In genomic region chr12:72973161-72973560, GRCm38 (mm10) we compare ENCODE assay signal across 10 mouse cellular contexts. TPM values are rescaled to one million over a fixed set of nuclear protein-coding genes. Genes with fewer than 3 reads are reported as not detected.
DNase-seq lines count a peak whose midpoint lies in the region; ATAC-seq and TF ChIP-seq lines count a peak whose summit lies in the region.
"Had no signal": no experiment of that assay in that cellular context is flagged by ENCODE, and none has a peak within 500 bp of the region (broad histone marks: within the 10 kb centered on the region; RNA-seq: fewer than 3 reads in every experiment).

No protein-coding gene starts in this region.

- ATAC-seq in cerebellum, adult (ENCODE audit: insufficient number of reproducible peaks, low FRiP score, low TSS enrichment): no peak
- ATAC-seq in kidney, postnatal 0 days (replicated peaks; ENCODE audit: low FRiP score, low read depth): no peak
- no peak for ATAC-seq in liver, embryonic 14.5 days (ENCODE audit: insufficient read depth)
- ATAC-seq in stomach, postnatal 0 days (ENCODE audit: low FRiP score, low TSS enrichment): no peak

- peak; percentile 79 for TF ChIP-seq CTCF in kidney, postnatal 0 days (IDR thresholded peaks at IDR 0.05; ENCODE audit: low read depth)
- TF ChIP-seq CTCF in liver, embryonic 14.5 days (IDR thresholded peaks at IDR 0.05; ENCODE audit: low read depth): peak; percentile 41
- peak; percentile 81 for TF ChIP-seq CTCF in stomach, postnatal 0 days (IDR thresholded peaks at IDR 0.05; ENCODE audit: low read depth)

- no peaks in the 10 kb centered on the region for H3K9me3 ChIP-seq in kidney, postnatal 0 days (replicated peaks; ENCODE audit: low read length)
- H3K9me3 ChIP-seq in liver, embryonic 14.5 days (ENCODE audit: control insufficient read depth, low read length): no peaks in the 10 kb centered on the region
- H3K9me3 ChIP-seq in stomach, postnatal 0 days (ENCODE audit: control insufficient read depth, low read length): no peaks in the 10 kb centered on the region
- H3K9me3 ChIP-seq: neural tube, embryonic 13.5 days had no signal

- H3K4me2 ChIP-seq in kidney, postnatal 0 days (ENCODE audit: low read length): no peak overlapping the region
- no peak overlapping the region for H3K4me2 ChIP-seq in liver, embryonic 14.5 days (ENCODE audit: low read depth)
- no peak overlapping the region for H3K4me2 ChIP-seq in stomach, postnatal 0 days (replicated peaks; ENCODE audit: low read depth)
- H3K4me2 ChIP-seq: neural tube, embryonic 13.5 days had no signal

- DNase-seq in cerebellum, adult 11 months: peak; percentile 8
- DNase-seq in right cerebral cortex, adult 18-20 months: peak; percentile 35
- no peak for DNase-seq in right cerebral cortex, postnatal 25 days
- peak; percentile 27 to 65 for DNase-seq in cerebellum, postnatal 25 days
- peak; percentile 83 for DNase-seq in kidney, postnatal 0 days (ENCODE audit: low spot score)
- peak in 1 of 3 experiments; percentile 14 for DNase-seq in liver, embryonic 14.5 days (ENCODE audit: low read depth in 3 of 3, low spot score in 3 of 3)
- peak; percentile 31 for DNase-seq in stomach, postnatal 0 days (ENCODE audit: low spot score)

- no peaks in the 10 kb centered on the region for H3K36me3 ChIP-seq in kidney, postnatal 0 days (ENCODE audit: insufficient read depth, low read length)
- H3K36me3 ChIP-seq in liver, embryonic 14.5 days (replicated peaks; ENCODE audit: control insufficient read depth, insufficient read depth, low read depth): no peaks in the 10 kb centered on the region
- H3K36me3 ChIP-seq in stomach, postnatal 0 days (ENCODE audit: control insufficient read depth, insufficient read depth, low read length): no peaks in the 10 kb centered on the region
- H3K36me3 ChIP-seq: neural tube, embryonic 13.5 days had no signal

- no peaks in the 10 kb centered on the region for H3K27me3 ChIP-seq in kidney, postnatal 0 days (ENCODE audit: insufficient read depth, low read length)
- H3K27me3 ChIP-seq in liver, embryonic 14.5 days (ENCODE audit: control insufficient read depth, insufficient read depth, low read length): no peaks in the 10 kb centered on the region
- H3K27me3 ChIP-seq in stomach, postnatal 0 days (ENCODE audit: control insufficient read depth, insufficient read depth, low read length): no peaks in the 10 kb centered on the region

- no peak for TF ChIP-seq EP300 in liver, embryonic 14.5 days (IDR thresholded peaks at IDR 0.05; ENCODE audit: low read depth)
- no peak for TF ChIP-seq EP300 in stomach, postnatal 0 days (optimal IDR thresholded peaks at IDR 0.05)

- H3K9ac ChIP-seq in kidney, postnatal 0 days (ENCODE audit: low read depth, low read length): no peak overlapping the region
- no peak overlapping the region for H3K9ac ChIP-seq in liver, embryonic 14.5 days (replicated peaks)
- H3K9ac ChIP-seq in stomach, postnatal 0 days (ENCODE audit: low read length): no peak overlapping the region
- H3K9ac ChIP-seq: neural tube, embryonic 13.5 days had no signal

- WGBS in kidney, postnatal 0 days: 2% methylated on average over 6 of the region's 6 CpGs
- WGBS in liver, embryonic 14.5 days (ENCODE audit: insufficient replicate concordance): 4% methylated on average over 6 of the region's 6 CpGs
- WGBS in stomach, postnatal 0 days: 2% methylated on average over 6 of the region's 6 CpGs

- H3K4me1 ChIP-seq in kidney, postnatal 0 days (replicated peaks; ENCODE audit: insufficient read depth, low read length): no peaks in the 10 kb centered on the region
- H3K4me1 ChIP-seq in liver, embryonic 14.5 days (replicated peaks; ENCODE audit: control insufficient read depth in 2 of 2, insufficient read depth in 2 of 2, low read length in 1 of 2): peaks cover 0 to 3% of the 10 kb centered on the region in 2 experiments; a peak in 1 of 4 replicates
- H3K4me1 ChIP-seq in stomach, postnatal 0 days (replicated peaks; ENCODE audit: control insufficient read depth, insufficient read depth): peaks cover 2% of the 10 kb centered on the region; the same call in 1 of the 2 replicates

- no peak overlapping the region for H3K27ac ChIP-seq in kidney, postnatal 0 days
- no peak overlapping the region for H3K27ac ChIP-seq in liver, embryonic 14.5 days
- no peak overlapping the region for H3K27ac ChIP-seq in stomach, postnatal 0 days (replicated peaks)
- H3K27ac ChIP-seq: neural tube, embryonic 13.5 days had no signal

- H3K4me3 ChIP-seq in kidney, postnatal 0 days (replicated peaks; ENCODE audit: low read depth, low read length): no peak overlapping the region
- no peak overlapping the region for H3K4me3 ChIP-seq in liver, embryonic 14.5 days (ENCODE audit: insufficient read depth in 1 of 2, low read depth in 2 of 2, low read length in 2 of 2)
- no peak overlapping the region for H3K4me3 ChIP-seq in stomach, postnatal 0 days (ENCODE audit: low read depth, low read length)
- H3K4me3 ChIP-seq: neural tube, embryonic 13.5 days had no signal

RNA-seq across cellular contexts. Expression of gene 4930447C04Rik, which starts 32.6 kb away (rescaled TPM):
- polyA plus RNA-seq in kidney, postnatal 0 days (2015; fragmentation: Nextera tagmentation; extraction: Ambion mirVana): 0.55 and 0.60 TPM in 2 replicates
- 0.28 and 0.84 TPM in 2 replicates for polyA plus RNA-seq in liver, embryonic 14.5 days (2012; rRNA removed)
- polyA plus RNA-seq in liver, embryonic 14.5 days (2014; fragmentation: Nextera tagmentation; extraction: Ambion mirVana): 0.09 and 0.23 TPM in 2 replicates
- 0.57 and 0.67 TPM in 2 replicates for polyA plus RNA-seq in stomach, postnatal 0 days (2015; fragmentation: Nextera tagmentation; extraction: Ambion mirVana)

RNA-seq across cellular contexts. Expression of gene Six6, which starts 33.5 kb away (rescaled TPM):
- not detected in 2 replicates for polyA plus RNA-seq in kidney, postnatal 0 days (2015; fragmentation: Nextera tagmentation; extraction: Ambion mirVana)
- polyA plus RNA-seq in liver, embryonic 14.5 days (2012; rRNA removed): not detected in 2 replicates
- polyA plus RNA-seq in liver, embryonic 14.5 days (2014; fragmentation: Nextera tagmentation; extraction: Ambion mirVana): not detected in 2 replicates
- not detected in 2 replicates for polyA plus RNA-seq in stomach, postnatal 0 days (2015; fragmentation: Nextera tagmentation; extraction: Ambion mirVana)
- polyA plus RNA-seq: heart, embryonic 14.5 days; neural tube, embryonic 13.5 days had no signal
